Mouse (Mus musculus): ENCODE measurements at regions not wholly inside any gene's neighbourhood (a gene's known extent, or its start where the extent isn't known, plus 50 kb on each side); places are given as distances from the start of the nearest gene placed in this dataset.

DNA sequence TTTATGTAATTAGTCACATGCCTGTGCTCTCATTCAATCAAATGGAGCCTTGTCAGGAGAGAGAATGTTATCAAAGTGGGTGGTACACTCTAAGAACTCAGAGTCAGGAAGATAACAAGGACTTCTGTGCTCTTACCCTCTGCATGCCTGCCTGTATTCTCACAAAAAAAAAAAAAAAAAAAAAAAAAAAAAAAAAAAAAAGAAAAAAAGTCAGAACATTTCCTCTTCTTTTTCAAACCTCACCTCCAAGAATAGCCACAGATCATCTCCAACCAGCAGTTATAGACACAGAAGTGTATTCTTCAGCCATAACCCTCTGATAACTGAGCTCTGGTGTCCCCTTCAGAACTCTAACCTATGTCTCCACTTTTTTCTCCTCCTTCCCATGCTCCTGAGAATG, 77.5 kb downstream of the Abo start:
- in situ Hi-C loops (cut with MboI, MseI): no loop called here

DNA sequence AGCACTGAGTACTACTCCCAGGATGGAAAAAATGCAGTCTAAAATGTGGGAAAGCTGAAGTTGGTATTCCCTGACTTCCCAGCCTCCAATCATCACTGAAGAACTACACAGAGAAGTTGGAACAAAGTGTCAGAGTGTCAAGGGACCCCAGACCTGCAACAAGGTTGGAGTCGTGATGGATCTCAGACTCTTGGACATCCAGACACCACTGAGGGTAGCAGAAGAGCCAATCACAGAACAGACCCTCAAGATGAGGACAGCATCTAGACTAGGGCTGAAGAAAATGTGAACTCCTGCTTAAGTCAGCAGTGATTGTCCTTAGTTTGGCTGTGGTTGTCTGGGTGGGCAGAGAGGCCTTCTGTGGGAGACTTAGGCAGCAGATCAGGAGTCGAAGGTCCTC, 87.8 kb downstream of the Abo start:
- in situ Hi-C loops (cut with MboI, MseI): no loop called here

- in situ Hi-C loops (cut with MboI, MseI): loop anchor here in 1 of 2 experiments (10.0 kb wide), 1 partner anchor 1329 kb away; the partner anchor contains the start of genes Abca2 and Fut7
These were observed 82.3 kb upstream of the Lcn4 start for GRCm38 (mm10) chr2:26753357-26753756.

DNA sequence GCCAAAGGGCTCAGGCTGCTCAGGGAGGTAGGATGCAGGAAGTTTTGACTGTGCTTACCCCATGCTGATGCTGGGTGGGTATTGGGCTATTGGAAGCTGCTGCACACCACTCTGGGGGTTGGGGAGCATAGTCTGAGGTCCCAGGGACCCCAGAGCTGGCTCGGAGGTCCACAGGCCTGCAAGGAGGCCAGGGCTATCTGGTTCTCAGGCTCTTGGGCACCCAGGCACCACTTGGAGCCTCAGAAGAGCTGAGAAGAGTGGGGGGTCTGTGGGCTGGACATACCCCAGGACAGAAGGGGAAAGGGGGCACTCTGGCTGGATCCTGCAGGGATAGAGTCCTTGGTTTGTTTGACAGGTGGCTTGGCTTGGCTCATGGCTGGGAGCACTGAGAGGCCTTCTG, 80.8 kb upstream of the Lcn4 start:
- in situ Hi-C loops (cut with MboI, MseI): loop anchor here in 1 of 2 experiments (10.0 kb wide), 1 partner anchor 1327 kb away; the partner anchor contains the start of genes Abca2 and Fut7

- in situ Hi-C loops (cut with MboI, MseI): no loop called here
These were observed 73.3 kb upstream of the Lcn4 start for GRCm38 (mm10) chr2:26744341-26744740.

DNA sequence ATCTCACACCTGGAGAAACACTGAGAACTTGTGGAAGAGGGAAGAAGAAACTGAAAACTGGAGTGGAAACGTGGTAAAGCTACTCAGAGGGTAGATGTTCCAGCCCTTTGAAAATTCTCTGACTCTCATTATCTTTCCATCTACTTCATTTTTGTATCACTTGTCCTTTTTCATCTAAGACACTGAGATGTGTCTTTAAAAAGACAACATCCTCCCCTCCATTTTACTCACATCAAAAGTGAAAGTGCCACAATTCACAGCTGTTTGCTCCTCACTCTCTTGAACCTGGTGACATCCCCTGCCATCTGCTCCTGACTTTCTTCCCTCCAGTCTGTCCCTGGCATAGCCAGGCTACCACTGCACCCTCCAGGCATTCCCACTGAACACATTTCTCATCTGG, 67.8 kb upstream of the Lcn4 start:
- in situ Hi-C loops (cut with MboI, MseI): loop anchor here in 1 of 2 experiments (5.0 kb wide), 1 partner anchor 67 kb away; the partner anchor contains the start of gene Lcn4

DNA sequence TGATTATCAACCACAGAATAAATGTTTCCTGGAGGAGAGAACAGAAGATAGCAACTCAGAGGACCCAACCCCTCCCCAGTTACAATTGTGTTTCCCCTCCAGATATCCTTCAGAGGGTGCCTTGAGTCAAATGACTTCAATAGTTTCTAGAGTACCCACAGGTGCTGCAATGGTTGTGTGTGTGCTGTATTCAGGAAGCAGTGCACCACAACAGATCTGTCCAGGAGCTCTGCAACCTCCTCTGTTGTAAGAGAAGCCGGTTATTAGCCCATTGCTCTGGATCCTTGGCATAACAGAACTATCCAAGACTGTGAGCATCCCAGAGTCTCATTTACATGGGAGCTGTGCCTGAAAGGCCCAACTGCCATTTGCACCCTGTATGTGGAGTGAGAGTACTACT, 66.6 kb upstream of the Lcn4 start:
- in situ Hi-C loops (cut with MboI, MseI): loop anchor here in 1 of 2 experiments (5.0 kb wide), 1 partner anchor 65 kb away; the partner anchor contains the start of gene Lcn4

Data from T-helper 17 cell (primary cell).